Mouse (Mus musculus): Measurements from ENCODE around the gene Kif22. TPM values are rescaled to one million over a fixed set of nuclear protein-coding genes. Genes with fewer than 3 reads are reported as not detected.

Kif22 gene
- polyA plus RNA-seq, 1 experiment from 2014 or later: 80.4 TPM

GRCm38 (mm10) chr7:127025556-127026160, 16.6 kb downstream of the Kif22 start:
- ATAC-seq (replicated peaks; ENCODE audit: extremely low read depth, insufficient read depth, low FRiP score): no peak
- H3K4me3 ChIP-seq (ENCODE audit: low read length): peak overlapping the region; percentile 94
- H3K9me3 ChIP-seq (replicated peaks; ENCODE audit: control insufficient read depth, low read length): no peaks in the 10 kb centered on the region
- peak overlapping the region; percentile 92 for H3K4me2 ChIP-seq (ENCODE audit: low read depth, low read length)
- peaks cover 46% of the 10 kb centered on the region for H3K4me1 ChIP-seq (ENCODE audit: control insufficient read depth, insufficient read depth, low read length)
- peaks cover 30% of the 10 kb centered on the region for H3K36me3 ChIP-seq (ENCODE audit: control insufficient read depth, insufficient read depth)
- peak overlapping the region; percentile 100 for H3K27ac ChIP-seq (ENCODE audit: low read length)
- H3K27me3 ChIP-seq (ENCODE audit: control insufficient read depth, insufficient read depth, low read length): no peaks in the 10 kb centered on the region
- under 1% methylated on average over 58 of the region's 65 CpGs for WGBS
- peak overlapping the region; percentile 99 for H3K9ac ChIP-seq (ENCODE audit: low read length)

DNA sequence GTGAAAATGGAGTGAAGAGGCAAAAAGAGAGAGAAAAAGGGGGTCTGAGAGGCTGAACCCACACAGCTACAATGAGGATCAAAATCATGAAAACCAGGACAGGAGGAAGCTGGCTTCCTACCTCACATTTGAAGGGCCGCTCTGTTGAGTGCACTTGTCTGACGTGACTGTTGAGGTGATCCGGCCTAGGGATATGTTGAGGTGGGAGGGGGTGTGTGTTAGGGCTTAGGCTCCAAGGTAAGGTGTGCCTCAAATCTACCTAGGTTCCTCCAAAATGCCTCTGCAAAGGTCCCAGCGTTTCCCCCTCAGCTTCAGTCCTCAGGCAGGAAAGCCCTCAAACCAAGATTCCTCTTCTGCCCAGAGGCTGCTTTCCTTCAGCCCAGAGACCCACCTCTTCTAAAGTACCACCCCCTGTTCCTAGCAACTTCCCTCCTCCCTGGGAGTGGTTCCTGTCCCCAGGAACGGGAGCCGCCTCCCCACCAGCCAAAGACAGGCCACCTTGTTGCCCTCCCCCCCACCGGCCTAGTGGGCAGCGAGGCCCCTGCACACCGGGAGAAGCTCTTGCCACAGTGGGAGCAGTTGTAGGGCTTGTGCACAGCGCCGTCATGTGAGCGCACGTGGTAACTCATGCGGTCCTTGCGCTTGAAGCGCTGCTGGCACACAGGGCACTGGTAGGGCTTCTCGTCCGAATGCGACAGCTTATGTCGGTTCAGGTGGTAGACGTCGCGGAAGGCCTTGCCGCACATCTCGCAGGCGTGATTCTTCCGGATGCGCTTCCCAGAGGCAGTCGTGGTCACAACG, 17.3 kb downstream of the Kif22 start:
- ATAC-seq (replicated peaks; ENCODE audit: extremely low read depth, insufficient read depth, low FRiP score): peak; percentile 18
- under 1% methylated on average over 30 of the region's 30 CpGs for WGBS
- H3K9me3 ChIP-seq (replicated peaks; ENCODE audit: control insufficient read depth, low read length): no peaks in the 10 kb centered on the region
- peak overlapping the region; percentile 94 for H3K4me3 ChIP-seq (ENCODE audit: low read length)
- peak overlapping the region; percentile 92 for H3K4me2 ChIP-seq (ENCODE audit: low read depth, low read length)
- H3K36me3 ChIP-seq (ENCODE audit: control insufficient read depth, insufficient read depth): peaks cover 26% of the 10 kb centered on the region
- peaks cover 51% of the 10 kb centered on the region for H3K4me1 ChIP-seq (ENCODE audit: control insufficient read depth, insufficient read depth, low read length)
- peak overlapping the region; percentile 100 for H3K27ac ChIP-seq (ENCODE audit: low read length)
- no peaks in the 10 kb centered on the region for H3K27me3 ChIP-seq (ENCODE audit: control insufficient read depth, insufficient read depth, low read length)
- H3K9ac ChIP-seq (ENCODE audit: low read length): peak overlapping the region; percentile 99

GRCm38 (mm10) chr7:127023896-127024690, 18.2 kb downstream of the Kif22 start:
- ATAC-seq (replicated peaks; ENCODE audit: extremely low read depth, insufficient read depth, low FRiP score): no peak
- H3K4me1 ChIP-seq (ENCODE audit: control insufficient read depth, insufficient read depth, low read length): peaks cover 51% of the 10 kb centered on the region
- H3K4me3 ChIP-seq (ENCODE audit: low read length): peak overlapping the region; percentile 94
- H3K36me3 ChIP-seq (ENCODE audit: control insufficient read depth, insufficient read depth): peaks cover 22% of the 10 kb centered on the region
- H3K4me2 ChIP-seq (ENCODE audit: low read depth, low read length): peak overlapping the region; percentile 92
- H3K27ac ChIP-seq (ENCODE audit: low read length): peak overlapping the region; percentile 100
- no peaks in the 10 kb centered on the region for H3K9me3 ChIP-seq (replicated peaks; ENCODE audit: control insufficient read depth, low read length)
- H3K27me3 ChIP-seq (ENCODE audit: control insufficient read depth, insufficient read depth, low read length): no peaks in the 10 kb centered on the region
- WGBS: 20% methylated on average over 19 of the region's 19 CpGs
- peak overlapping the region; percentile 99 for H3K9ac ChIP-seq (ENCODE audit: low read length)

DNA sequence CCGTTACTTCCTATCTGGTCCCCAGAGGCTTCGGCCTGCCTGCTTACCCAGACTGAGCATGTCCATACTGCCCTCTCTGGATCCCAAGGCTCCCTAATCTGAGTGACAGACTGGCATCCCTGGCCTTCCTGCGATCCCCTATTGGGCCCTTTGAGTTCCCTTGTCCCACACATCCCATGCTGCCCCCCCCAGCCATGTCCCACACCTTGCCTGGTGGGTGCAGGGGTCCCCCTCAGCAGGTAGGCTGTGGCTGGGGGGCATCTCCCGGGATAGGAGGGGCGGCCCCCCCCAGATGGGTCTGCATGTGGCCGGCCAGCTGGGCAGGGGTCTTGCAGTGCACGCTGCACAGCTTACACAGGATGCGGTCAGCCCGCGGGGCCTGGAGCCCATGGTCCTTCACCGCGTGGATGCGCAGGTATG, 19.0 kb downstream of the Kif22 start:
- 77% methylated on average over 13 of the region's 13 CpGs for WGBS
- no peak overlapping the region for H3K27ac ChIP-seq (ENCODE audit: low read length)
- H3K4me1 ChIP-seq (ENCODE audit: control insufficient read depth, insufficient read depth, low read length): peaks cover 51% of the 10 kb centered on the region
- no peaks in the 10 kb centered on the region for H3K27me3 ChIP-seq (ENCODE audit: control insufficient read depth, insufficient read depth, low read length)
- H3K4me2 ChIP-seq (ENCODE audit: low read depth, low read length): peak overlapping the region; percentile 92
- H3K4me3 ChIP-seq (ENCODE audit: low read length): peak overlapping the region; percentile 94
- peaks cover 21% of the 10 kb centered on the region for H3K36me3 ChIP-seq (ENCODE audit: control insufficient read depth, insufficient read depth)
- no peaks in the 10 kb centered on the region for H3K9me3 ChIP-seq (replicated peaks; ENCODE audit: control insufficient read depth, low read length)
- ATAC-seq (replicated peaks; ENCODE audit: extremely low read depth, insufficient read depth, low FRiP score): no peak
- peak overlapping the region; percentile 99 for H3K9ac ChIP-seq (ENCODE audit: low read length)

DNA sequence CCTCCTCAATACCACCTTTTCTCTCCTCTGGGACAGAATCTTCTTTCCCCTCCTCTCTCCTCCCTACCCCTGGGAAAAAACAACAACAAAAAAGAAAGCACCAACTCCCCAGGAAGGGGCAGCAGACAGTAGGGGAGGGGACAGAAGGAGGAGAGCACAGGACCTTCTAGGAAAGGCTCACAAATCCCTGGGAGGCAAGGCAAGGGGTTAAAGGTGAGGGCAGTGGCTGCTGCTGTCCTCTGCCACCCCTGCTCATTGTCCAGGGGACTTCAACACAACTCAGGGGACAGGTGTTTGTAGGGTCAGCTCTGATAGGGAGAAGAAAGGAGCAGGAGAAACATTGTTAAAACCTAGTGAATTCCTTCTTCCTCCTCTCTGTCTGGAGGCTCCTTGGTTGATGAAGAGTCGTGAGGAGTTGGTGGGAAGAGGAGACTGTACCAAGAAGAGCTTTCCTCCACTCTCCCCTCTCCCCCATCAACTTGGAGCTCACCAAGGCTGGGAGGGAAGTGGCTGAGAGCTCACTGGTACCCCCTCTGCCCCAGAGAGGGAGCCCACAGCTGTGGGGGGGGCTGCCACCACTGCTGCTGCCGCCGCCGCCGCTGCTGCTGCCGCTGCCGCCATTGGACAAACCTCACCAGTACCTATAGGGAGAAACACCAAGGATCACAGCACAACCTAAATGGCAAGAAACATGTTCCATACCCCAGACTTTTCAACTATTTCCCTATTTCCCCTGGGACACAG, 19.6 kb downstream of the Kif22 start:
- no peak overlapping the region; the same call in 1 of the 2 replicates for H3K4me3 ChIP-seq (ENCODE audit: low read length)
- H3K4me1 ChIP-seq (ENCODE audit: control insufficient read depth, insufficient read depth, low read length): peaks cover 48% of the 10 kb centered on the region
- no peaks in the 10 kb centered on the region for H3K9me3 ChIP-seq (replicated peaks; ENCODE audit: control insufficient read depth, low read length)
- no peak for ATAC-seq (replicated peaks; ENCODE audit: extremely low read depth, insufficient read depth, low FRiP score)
- no peak overlapping the region for H3K27ac ChIP-seq (ENCODE audit: low read length)
- H3K4me2 ChIP-seq (ENCODE audit: low read depth, low read length): peak overlapping the region; percentile 92
- WGBS: 79% methylated on average over 7 of the region's 7 CpGs
- H3K27me3 ChIP-seq (ENCODE audit: control insufficient read depth, insufficient read depth, low read length): no peaks in the 10 kb centered on the region
- H3K36me3 ChIP-seq (ENCODE audit: control insufficient read depth, insufficient read depth): peaks cover 21% of the 10 kb centered on the region
- H3K9ac ChIP-seq (ENCODE audit: low read length): peak overlapping the region; percentile 1; the same call in 1 of the 2 replicates

DNA sequence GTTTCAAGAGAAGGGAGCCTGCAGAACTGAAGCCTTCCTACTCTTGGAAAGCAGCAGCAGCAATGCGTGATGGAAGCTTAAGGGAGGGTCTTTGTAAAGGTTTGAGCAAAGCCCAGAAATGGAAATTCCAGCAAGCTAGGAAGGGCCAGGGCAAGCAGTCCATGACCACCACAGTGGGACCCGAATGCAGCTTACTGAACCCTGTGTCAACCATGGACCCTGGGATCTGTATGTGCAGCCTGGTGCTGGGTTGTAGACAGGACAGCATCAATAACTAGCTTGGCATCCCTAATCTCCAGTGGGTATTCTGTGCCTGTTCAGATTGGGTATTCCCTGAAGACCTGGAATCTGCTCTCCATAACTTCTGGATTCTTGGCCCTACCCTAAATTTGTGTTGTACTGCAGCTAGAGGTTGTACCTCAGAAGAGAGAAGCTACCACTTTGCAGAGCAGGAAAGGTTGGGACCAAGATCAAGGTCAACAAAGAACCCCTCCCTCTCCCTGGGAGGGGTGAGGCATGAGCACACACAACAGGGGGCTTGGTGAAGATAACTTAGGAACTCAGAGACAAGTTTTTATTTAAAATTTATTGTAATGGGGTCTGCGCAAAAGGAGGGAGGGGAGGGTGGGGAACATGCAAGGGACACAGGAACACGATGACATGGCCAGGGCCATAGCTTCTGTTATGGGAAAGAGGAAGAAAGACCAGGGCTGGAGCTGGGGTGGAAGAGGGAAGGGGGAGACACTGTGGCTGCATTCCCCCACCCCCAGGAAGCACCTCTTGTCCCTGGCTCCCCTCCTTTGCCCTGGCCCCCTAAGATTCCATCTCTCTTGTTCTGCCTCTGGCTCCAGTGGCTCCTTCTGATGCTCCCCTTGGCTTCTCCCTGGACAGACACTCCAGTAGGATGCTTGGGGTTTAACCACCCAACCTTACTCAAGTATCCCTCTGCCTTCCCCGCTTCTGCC, 20.4 kb downstream of the Kif22 start:
- Histone ChIP-seq H3K9me3 (replicated peaks; ENCODE audit: control insufficient read depth, low read length) (no peaks in the 10 kb centered on the region), H3K36me3 (ENCODE audit: control insufficient read depth, insufficient read depth) (peaks cover 21% of the 10 kb centered on the region), H3K4me2 (ENCODE audit: low read depth, low read length) (peak overlapping the region; percentile 93), H3K9ac (ENCODE audit: low read length) (peak overlapping the region; percentile 79), H3K27me3 (ENCODE audit: control insufficient read depth, insufficient read depth, low read length) (no peaks in the 10 kb centered on the region), H3K27ac (ENCODE audit: low read length) (peak overlapping the region; percentile 57), H3K4me3 (ENCODE audit: low read length) (peak overlapping the region; percentile 58), H3K4me1 (ENCODE audit: control insufficient read depth, insufficient read depth, low read length) (peaks cover 50% of the 10 kb centered on the region)
- 45% methylated on average over 5 of the region's 5 CpGs for WGBS
- ATAC-seq (replicated peaks; ENCODE audit: extremely low read depth, insufficient read depth, low FRiP score): no peak

GRCm38 (mm10) chr7:127020901-127021562, 21.2 kb downstream of the Kif22 start, which contains the start of the genes Gm42742 and Prrt2:
Gene Gm42742, minus strand, starts transcription at chr7:127021097.
Gene Prrt2, minus strand, starts transcription at chr7:127021211.
- peak within 1 kb of the TSS; percentile 79 for H3K9ac ChIP-seq (ENCODE audit: low read length)
- H3K4me3 ChIP-seq (ENCODE audit: low read length): peak within 1 kb of the TSS; percentile 58
- no peak for ATAC-seq (replicated peaks; ENCODE audit: extremely low read depth, insufficient read depth, low FRiP score)
- H3K27ac ChIP-seq (ENCODE audit: low read length): peak within 1 kb of the TSS; percentile 65
- H3K27me3 ChIP-seq (ENCODE audit: control insufficient read depth, insufficient read depth, low read length): no peaks in the 10 kb centered on the region
- H3K4me1 ChIP-seq (ENCODE audit: control insufficient read depth, insufficient read depth, low read length): peaks cover 51% of the 10 kb centered on the region
- H3K36me3 ChIP-seq (ENCODE audit: control insufficient read depth, insufficient read depth): peaks cover 21% of the 10 kb centered on the region
- H3K9me3 ChIP-seq (replicated peaks; ENCODE audit: control insufficient read depth, low read length): no peaks in the 10 kb centered on the region
- peak within 1 kb of the TSS; percentile 93 for H3K4me2 ChIP-seq (ENCODE audit: low read depth, low read length)
- 2% methylated on average over 37 of the region's 37 CpGs for WGBS

Data from heart, embryonic 16.5 days (tissue).